ENCODE assay signal across 17 mouse cellular contexts in the genomic region with DNA sequence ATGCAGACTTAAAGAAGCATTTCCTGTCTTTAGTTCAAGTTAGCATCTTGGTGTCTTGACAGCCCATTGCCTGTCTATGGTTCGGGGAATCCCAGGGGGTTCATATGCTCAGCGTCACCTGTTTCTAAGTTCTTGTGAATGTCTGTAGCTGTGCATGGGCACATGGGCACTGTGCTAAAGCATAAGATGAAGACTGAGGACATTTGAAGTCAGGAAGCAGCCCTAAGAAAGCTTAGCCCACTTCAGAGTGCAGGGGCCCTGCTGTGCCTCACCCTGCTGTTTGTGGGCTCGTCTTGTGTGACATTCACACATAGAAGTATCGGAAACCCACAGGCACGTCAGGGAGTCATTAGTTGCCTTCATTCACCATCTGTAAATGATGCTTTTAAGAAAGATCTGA.
"Had no signal": no experiment of that assay in that cellular context is flagged by ENCODE, and none has a peak within 500 bp of the region (broad histone marks: within the 10 kb centered on the region; RNA-seq: fewer than 3 reads in every experiment).

No protein-coding gene starts in this region.

- H3K4me2 ChIP-seq: liver, embryonic 12.5 days; lung, embryonic 14.5 days; midbrain, embryonic 12.5 days; neural tube, embryonic 12.5 days; stomach, embryonic 15.5 days had no signal

- H3K9me3 ChIP-seq: liver, embryonic 12.5 days; megakaryocyte, embryonic 14.5 days; midbrain, embryonic 12.5 days; neural tube, embryonic 12.5 days; stomach, embryonic 15.5 days had no signal

- H3K27me3 ChIP-seq: liver, embryonic 12.5 days; midbrain, embryonic 12.5 days; neural tube, embryonic 12.5 days; stomach, embryonic 15.5 days had no signal

- H3K4me1 ChIP-seq: liver, embryonic 12.5 days; megakaryocyte, embryonic 14.5 days; midbrain, embryonic 12.5 days had no signal

- H3K4me3 ChIP-seq: liver, embryonic 12.5 days; megakaryocyte, embryonic 14.5 days; midbrain, embryonic 12.5 days; myocyte; neural tube, embryonic 12.5 days; stomach, embryonic 15.5 days had no signal

- H3K27ac ChIP-seq: liver, embryonic 12.5 days; liver, embryonic 14.5 days; midbrain, embryonic 12.5 days; neural tube, embryonic 12.5 days; stomach, embryonic 15.5 days; stomach, postnatal 0 days had no signal

- H3K9ac ChIP-seq: liver, embryonic 12.5 days; liver, embryonic 14.5 days; lung, embryonic 14.5 days; midbrain, embryonic 12.5 days; neural tube, embryonic 12.5 days; stomach, embryonic 15.5 days had no signal

- ATAC-seq: liver, embryonic 12.5 days had no signal

- H3K36me3 ChIP-seq: liver, embryonic 12.5 days; midbrain, embryonic 12.5 days; neural tube, embryonic 12.5 days; stomach, embryonic 15.5 days had no signal

- DNase-seq: lung, adult 18-20 months; lung, embryonic 14.5 days; lung, postnatal 10 days; lung, postnatal 4 days; midbrain, embryonic 14.5 days; right cerebral cortex, postnatal 14 days; thymus, adult 2 months; thymus, postnatal 14 days; thymus, postnatal 36 days had no signal
